Mouse (Mus musculus) liver (tissue): Measurements from ENCODE around the gene Glis2.

Experiments
- DNase-seq: peaks from one replicate; pipeline ENCODE4 v3.0.0-alpha.2; 2020; ENCODE audit warnings: mixed read lengths

Gene Glis2

DNA sequence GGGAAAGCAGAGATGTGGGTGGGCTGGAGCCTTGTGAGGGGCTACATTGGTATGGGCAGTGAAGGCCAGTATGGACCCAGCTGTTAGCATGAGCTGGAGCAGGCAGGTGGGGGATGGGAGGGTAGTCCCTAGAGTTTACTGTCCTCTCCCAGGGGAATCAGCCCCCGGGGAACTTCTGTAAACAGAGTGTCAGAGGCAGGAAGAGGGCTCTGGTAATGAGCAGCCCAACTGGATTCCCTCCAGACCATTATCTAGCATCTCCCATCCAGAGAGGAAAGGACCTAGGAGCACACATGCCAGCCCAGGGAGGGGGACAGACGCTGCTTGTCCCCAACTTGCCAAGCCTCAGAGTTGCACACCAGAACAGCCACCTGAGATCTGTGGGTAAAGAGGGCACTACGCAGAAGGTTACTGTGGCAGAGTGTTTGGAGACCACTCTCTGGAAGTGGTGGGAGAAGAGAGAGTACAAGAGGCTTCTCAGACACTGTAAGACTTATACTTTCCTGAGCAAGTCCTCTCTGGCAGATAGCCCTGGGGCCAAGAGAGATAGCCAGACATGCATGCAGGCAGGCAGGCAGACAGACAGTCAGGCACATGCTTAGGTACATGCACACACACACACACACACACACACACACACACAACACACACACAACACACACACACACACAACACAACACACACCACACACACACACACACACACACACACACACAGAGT is 46.8 kb downstream of the Glis2 start:
- peak; percentile 54 for DNase-seq

DNA sequence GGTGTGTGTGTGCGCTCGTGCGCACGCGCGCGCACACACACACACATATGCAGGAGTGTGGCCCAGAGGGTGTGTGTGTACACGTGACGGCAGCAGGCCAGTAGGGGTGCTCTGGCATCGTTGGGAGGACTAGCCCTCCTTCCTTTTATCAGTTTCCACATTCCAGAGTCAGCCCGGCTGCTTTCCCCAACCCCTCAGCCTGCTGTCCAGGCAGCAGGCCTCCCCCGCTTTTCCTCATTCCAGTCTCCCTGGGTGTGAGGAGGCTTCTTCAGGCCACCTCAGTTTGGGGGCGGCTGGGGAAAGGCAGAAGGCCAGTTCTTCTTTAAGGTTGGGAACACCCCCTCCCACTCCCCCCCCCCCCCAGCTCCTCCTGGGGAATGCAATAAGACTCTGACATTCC is 47.7 kb downstream of the Glis2 start:
- DNase-seq = peak; percentile 59

DNA sequence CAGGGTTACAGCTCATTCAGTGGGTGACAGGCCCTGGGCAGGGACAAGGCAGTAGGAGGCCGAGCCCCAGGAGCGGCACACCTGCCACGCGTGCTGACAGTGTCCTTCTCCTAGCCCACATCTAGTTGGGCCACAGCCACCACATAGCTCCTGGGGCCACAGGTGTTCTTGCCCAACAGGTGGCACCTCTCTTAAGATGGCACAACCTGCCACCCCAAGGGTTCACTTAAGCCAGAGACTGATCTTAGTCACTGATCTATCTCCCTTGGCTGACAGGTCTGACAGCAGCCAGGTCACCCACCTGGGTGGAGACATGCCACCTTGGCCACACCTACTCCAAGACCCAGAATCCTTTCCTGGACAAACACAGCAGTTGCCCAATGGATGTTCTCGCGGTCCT is 48.4 kb downstream of the Glis2 start:
- DNase-seq = no peak

DNA sequence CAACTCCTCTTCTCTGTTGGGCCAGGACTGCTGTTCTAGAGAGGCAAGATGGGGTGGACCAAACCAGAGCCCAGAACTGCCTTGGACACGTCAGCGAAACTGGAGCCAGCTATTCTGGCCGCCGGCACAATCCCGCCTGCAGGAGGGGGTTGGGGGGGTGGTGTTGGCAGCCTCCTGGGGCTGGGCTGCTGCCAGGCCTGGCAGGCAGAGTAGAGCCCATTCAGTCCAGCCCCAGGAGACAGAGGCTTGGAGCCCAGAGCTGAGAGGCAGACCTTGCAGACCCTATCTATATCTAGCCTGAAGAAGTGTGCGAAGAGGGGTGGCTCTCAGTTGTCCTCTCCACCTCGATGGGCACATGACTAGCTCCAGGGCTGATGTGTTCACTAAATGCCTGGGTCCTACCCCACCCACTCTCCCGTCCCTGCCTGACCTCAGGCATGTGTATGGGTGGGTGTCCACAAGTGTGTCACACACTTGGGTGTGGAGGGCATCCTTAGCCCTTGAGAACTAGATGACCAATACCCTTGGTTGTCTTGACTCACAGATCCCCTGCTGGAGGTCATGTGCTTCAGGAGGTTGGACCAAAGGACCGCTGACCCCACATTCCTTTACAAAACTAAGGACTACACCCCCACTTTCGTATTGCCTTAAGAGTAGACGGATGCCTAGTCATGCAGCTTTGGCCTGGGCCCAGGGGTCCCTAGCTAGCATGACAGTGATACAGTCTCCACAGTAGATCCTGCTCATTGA is 49.3 kb downstream of the Glis2 start:
- DNase-seq = no peak

DNA sequence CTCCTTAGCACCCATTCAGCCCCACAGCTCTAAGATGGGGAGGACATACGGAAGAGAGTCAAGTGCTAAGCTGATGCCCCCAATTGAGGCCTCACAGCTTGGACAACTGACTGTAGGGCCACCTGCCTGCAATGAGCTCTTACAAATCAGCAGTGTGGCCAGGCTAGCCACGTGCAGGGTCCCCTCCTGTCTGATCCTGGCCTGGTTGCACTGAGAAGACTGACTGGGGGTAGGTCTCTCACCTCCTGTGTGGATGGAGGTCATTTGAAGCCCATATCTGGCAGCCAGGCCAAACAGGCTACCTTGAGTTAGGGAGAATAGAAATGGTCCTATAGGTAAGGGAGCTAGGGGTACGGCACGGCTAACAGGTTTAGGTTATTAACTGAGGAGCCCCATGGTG is 51.4 kb downstream of the Glis2 start:
- no peak for DNase-seq

GRCm38 (mm10) chr16:4646831-4647230 is 52.3 kb downstream of the Glis2 start:
- DNase-seq = no peak

DNA sequence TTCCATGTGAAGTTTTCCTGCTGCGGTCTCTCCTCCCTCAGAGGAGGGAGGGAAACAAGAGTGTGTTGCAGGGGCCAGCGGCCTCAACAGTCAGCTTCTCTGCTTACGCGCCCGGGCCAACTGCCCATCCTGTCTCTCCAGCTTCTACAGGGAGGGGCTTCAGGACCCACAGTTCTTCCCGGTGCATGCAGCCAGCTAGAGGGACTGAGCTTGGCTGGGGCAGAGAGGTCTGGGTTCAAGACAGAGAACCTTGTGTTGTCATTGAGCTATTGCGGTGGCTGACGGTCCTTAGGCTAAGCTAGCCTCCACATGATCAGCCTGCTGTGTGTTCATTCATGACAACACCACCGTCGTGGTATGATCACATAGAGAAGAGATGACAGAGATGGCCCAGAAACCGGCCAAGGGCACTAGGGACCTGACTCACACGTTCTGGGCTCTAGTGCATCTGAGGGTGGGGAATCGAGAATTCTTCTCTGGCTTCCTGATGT is 53.2 kb downstream of the Glis2 start:
- no peak for DNase-seq

DNA sequence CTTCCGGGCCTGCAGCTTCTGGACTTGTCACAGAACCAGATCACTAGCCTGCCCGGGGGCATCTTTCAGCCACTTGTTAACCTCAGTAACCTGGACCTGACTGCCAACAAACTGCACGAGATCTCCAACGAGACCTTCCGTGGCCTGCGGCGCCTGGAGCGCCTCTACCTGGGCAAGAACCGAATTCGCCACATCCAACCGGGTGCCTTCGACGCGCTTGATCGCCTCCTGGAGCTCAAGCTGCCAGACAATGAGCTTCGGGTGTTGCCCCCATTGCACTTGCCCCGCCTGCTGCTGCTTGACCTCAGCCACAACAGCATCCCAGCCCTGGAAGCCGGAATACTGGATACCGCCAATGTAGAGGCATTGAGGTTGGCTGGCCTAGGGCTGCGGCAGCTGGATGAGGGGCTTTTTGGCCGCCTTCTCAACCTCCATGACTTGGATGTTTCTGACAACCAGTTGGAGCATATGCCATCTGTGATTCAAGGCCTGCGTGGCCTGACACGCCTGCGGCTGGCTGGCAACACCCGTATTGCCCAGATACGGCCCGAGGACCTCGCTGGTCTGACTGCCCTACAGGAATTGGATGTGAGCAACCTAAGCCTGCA is 54.0 kb downstream of the Glis2 start:
- DNase-seq = no peak

DNA sequence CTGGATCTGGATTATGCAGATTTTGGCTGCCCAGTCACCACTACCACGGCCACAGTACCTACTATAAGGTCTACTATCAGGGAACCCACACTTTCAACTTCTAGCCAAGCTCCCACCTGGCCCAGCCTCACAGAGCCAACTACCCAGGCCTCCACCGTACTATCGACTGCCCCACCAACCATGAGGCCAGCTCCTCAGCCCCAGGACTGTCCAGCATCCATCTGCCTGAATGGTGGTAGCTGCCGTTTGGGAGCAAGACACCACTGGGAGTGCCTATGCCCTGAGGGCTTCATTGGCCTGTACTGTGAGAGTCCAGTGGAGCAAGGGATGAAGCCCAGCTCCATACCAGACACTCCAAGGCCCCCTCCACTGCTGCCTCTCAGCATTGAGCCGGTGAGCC is 54.7 kb downstream of the Glis2 start:
- DNase-seq = no peak

- DNase-seq = no peak
Measured at GRCm38 (mm10) chr16:4649692-4650091, 55.2 kb downstream of the Glis2 start.

DNA sequence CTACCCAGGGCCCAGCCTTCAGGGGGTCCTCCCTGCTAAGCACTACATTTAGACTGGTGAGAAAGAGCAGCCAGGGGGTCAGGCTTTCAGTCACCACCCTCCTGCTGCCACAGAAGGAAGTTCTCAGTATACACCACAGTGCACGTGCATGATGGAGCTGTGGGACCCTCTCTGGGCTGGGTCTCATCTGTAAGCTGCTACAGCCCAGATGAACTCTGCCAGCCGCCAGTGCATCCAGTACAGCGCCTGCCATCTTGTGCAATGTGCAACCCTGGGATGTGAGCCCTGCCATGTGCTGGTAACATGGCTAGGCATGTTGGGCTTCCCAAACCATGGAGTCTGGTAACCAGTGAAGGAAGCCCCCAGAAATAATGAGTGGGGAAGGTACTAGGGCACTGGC is 55.6 kb downstream of the Glis2 start:
- no peak for DNase-seq

DNA sequence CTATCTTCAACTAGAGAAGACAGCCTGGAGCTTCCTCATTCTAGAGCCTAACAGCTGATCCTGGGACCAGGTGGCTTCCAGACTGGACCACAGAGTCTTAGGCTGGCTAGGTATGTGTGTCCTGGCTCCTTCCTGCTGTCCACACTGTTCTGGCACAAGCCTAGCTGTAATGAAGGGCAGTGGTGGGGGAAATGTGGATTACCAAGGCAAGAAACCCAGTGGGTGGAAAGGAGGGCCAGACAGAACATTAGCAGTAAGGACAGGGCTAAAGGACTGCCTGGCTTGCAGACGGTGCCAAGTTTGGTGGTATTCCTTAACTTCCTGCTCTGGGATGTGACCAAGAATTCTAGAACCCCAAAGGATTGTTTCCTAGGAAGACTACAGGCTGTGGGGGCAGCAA is 56.6 kb downstream of the Glis2 start:
- no peak for DNase-seq

- no peak for DNase-seq
Measured at GRCm38 (mm10) chr16:4651624-4652023, 57.1 kb downstream of the Glis2 start.

GRCm38 (mm10) chr16:4652707-4653416 is 58.3 kb downstream of the Glis2 start:
- no peak for DNase-seq

GRCm38 (mm10) chr16:4654706-4655105 is 60.2 kb downstream of the Glis2 start:
- DNase-seq = no peak

DNA sequence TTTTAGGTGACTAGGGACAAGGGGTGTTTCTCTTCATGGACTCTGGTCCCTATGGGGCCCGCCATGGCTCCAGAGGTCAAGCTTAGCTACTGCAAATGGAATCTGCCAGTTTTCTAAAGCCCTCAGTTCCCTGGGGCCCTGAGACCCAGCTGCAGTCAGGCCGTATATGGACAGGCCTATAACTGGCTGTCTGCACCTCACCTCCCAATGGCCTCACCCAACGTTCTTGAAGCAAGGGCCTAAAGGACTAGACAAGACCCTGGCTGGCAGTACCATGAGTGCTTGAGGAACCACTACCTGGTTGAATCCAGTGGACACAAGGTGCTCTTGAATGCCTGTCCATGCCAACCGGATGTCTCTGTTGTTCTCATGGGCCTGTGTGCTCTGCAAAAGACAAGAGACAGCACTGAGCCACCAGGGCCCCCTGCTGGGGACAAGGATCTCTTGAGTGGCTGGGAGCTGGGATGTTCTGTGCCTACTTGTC is 60.8 kb downstream of the Glis2 start:
- DNase-seq = peak; percentile 38

GRCm38 (mm10) chr16:4655764-4656570 is 61.5 kb downstream of the Glis2 start:
- DNase-seq = no peak

DNA sequence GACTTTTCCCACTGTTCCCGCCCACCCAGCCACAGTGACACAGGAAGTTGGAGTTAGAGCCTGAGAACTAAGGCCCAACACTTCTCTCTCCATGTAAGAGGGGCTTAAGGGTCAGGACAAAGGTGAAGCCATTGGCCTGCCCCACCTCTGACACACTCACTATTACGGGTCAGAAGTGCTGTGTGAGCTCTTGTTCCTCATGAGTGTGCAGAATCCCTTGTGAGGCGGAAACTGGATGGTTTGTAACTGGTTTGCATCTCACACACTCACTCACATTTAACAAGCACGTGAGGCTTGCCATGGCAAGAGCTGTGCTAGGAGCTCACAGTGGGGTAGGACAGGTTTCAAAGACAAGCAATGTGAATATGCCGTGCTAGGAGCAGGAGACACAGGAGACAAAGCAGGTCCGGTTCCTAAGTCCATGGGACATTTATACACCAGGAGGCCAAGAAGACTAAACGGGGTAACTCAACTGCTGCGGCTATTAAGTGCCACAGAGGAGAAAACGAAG is 62.1 kb downstream of the Glis2 start:
- DNase-seq = no peak

DNA sequence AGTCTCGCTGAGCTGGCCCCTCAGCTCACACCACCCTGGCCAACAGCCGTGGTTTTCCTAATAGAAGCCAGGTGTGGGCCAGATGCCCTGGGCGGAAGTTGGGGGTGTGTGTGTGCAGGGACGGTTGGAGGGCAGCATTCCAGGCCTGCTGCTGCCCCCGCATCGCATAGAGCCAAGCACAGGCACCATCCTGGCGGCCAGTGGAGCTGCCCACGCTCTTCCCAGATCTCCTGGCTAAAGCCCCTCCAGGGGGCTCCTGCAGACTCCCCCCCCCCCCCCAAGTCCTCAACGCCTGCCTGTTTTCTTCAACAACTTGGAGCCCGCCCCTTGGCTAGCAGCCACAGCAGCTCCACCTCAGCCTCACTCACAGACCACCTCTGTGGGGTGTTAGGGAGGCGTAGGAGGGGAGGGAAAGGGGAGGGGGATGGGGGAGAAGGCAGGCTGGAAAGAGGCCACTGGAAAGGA is 64.3 kb downstream of the Glis2 start:
- peak; percentile 51 for DNase-seq

DNA sequence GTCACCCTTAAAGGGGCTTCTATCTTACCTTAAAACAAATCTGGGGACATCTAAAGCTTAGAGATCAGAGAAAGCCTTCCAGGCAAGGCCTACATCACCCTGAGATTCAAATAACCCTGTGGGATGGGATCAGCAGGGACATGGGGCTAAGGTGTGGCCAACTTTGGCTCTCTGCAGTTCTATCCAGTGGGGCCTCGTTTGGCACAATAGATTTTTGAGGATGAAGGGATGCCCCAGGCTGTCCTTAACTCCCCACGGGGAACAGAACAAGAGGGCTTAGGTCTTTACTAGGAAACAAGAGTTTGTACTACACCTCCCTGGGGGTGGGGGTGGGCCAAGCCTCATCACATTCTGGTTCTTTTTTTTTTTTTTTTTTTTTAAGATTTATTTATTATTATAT is 64.8 kb downstream of the Glis2 start:
- no peak for DNase-seq

DNA sequence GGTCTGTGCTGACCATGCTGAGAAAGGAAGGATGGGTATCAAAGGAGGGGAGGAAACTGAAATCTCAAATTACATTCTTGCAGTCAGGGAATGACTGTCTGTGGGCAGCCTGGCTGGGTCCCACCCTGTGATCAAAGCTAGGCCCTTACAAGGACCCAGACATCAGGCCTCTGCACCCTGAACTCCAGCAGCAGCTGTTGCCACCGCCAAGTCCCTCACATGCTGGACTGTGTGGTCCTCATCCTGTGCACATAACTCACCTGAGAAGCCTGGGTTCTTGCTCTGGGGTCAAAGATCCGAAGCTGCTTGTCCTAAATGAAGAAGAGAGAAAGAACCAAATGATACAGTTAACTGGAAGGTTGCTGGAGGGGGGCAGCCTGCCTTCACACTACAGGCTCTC is 67.1 kb downstream of the Glis2 start:
- no peak for DNase-seq

DNA sequence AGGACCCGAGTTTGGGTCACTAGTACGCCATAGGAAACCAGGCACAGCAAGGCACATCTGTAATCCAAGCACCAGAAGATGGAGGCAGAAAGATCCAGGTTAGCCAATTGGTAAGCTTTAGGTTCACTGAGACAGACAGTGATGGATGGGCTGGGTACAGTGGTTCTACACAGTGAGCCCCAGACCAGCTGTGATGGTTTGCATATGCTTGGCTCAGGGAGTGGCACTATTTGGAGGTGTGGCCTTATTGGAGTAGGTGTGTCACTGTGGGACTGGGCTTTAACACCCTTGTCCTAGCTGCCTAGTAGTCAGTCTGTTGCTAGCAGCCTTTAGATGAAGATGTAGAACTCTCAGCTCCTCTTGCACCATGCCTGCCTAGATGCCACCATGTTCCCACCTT is 69.3 kb downstream of the Glis2 start:
- DNase-seq = no peak
